Mouse (Mus musculus) urinary bladder, postnatal 36 days (tissue): ENCODE measurements around the gene Maco1.

Source experiments
- DNase-seq, 2 experiments: peaks; one replicate each; pipeline ENCODE4 v3.0.0; 2022; ENCODE audit warnings: low spot score in 2 of 2, mixed read lengths in 1 of 2

Gene Maco1

DNA sequence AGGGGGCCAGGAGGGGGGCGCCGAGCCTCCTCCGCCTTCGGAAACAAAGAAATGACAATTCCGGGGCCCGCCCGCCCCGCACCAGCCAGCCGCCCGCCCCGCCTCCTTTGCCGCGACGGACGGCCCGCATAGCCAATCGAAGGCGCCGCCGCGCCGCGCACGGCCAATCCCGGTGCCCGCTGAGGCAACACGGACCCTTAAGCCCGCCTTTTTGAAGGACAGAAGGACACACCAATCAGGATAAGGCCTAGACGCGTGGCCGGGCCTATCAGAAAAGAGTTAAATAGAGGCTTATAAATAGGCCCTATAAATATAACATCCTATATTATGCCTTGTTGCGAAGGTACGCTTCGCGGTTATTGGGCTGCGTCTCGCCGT, at the start of gene Maco1:
Maco1 (minus strand) TSS at position 87 of the 378 bp plus-strand sequence.
- peak; percentile 99 for DNase-seq

DNA sequence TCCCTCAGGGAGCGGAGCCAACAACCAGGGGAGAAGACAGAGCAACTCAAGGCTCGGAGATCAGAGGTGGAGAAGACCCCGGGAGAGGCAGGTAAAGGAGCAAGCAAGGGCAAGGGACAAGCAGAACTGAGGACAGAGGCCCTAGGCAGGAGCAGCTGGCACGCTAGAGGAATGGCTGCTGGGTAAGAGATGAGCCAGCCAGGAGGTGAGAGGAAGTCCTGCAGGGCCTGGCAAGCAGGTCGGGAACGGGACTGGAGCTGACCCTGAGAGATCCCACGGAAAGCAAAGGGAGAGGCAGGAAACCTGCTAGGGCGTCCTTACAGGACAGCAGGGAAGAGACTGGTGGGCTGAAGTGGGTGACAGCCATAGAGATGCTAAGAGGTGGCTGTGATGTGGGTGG, 48.0 kb upstream of the Maco1 start:
- DNase-seq = no peak

DNA sequence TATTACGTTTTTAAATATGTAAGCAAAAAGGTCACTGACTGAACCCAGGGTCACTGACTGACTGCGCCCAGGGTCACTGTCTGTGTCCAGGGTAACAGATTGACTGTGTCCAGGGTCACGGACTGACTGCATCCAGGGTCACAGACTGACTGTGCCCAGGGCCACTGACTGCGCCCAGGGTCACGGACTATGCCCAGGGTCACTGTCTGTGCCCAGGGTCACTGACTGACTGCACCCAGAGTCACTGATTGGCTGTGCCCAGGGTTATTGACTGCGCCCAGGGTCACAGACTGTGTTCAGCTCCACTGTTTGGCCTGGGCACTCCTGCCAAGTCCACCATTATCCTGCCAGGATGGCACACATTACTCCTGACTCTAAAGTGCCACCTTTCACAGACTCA, 44.1 kb upstream of the Maco1 start:
- DNase-seq = no peak

DNA sequence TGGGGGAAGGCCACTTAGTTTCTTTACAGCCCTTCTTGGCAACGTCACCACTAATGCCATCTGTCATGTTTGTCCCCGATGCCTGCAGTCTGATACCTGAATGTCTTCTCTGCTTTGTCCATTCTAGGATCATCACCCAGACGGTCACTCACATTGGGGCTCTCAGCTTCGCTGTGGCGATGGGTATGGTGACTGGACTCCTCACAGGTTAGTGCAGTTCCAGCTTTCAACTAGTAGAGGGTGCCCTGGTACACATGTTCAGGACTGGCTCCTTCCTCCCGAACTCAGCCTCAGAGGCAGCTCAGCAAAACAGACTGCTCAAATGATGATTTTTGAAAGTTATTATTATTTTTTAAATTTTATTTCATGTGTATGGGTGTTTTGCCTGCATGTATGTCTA, 39.0 kb upstream of the Maco1 start:
- peak; percentile 30 to 60 for DNase-seq

DNA sequence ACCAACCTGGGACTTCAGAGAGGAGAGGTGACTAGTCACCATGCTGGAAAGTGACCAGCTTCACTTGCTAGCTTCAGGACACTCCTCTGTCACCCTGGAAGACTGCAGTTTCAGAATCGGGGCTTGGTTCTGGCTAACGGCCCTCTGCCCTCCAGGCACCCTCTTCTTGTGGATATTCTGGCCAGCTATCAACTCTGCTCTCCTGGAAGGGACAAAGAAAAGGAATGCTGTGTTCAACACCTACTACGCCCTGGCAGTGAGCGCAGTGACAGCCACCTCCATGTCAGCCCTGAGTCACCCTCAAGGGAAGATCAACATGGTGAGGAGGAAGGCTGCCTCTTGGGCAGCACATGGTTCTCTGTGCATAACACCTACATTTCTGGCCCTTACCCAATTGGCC, 31.2 kb upstream of the Maco1 start:
- no peak for DNase-seq

DNA sequence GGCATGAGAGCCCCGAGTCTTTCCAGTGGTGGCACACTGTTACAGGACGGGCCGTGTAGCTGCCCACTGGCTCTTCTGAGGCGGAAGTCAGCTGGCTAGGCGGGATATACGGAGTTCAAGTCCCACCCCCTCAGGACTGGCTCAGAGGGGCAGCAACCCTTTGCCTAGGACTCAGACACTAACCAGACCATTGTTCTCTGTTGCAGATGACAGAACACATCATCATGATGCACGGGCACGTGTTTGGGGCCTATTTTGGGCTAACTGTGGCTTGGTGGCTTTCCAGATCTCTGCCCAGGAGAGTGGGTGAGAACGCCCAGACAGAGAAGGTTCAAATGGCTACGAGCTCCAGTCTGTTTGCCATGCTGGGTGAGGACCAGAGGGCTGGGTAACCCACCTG, 30.7 kb upstream of the Maco1 start:
- no peak for DNase-seq

DNA sequence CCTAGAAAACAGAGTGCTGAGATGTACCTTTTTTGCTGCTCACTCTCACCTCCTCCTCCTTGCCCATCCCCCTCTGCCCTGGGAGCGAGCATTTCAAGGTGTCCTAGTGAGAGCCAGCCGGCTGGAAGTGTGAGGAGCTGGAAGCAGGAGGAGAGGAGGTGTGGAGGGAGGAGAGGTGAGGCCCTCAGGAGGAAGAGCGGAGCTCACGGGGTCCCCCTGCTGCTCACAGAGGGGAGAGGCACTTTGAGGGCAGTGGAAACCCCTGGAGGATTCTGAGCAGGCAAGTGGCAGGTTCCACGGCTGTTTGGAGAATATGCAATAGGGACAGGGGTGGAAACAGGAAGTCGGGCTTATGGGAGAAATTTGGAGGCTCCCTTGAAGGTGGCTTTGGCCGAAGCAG, 30.1 kb upstream of the Maco1 start:
- DNase-seq = peak in 1 of 2 experiments; percentile 16

DNA sequence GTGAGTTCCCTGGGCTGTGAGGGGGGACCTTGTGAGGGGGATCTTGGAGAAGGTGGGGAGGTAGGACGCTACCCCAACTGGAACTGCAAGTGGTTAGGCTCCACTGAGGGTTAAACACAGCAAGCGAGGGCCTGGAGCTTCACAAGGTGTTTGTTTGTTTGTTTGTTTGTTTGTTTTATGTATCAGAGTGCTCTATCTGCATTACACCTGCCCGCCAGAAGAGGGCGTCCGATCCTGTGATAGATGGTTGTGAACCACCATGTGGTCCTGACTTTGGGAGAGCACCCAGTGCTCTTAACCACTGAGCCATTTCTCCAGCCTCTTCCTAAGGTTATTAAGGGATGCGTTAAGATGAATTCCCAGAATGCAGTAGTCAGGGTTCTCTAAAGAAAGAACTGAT, 26.9 kb upstream of the Maco1 start:
- no peak for DNase-seq

DNA sequence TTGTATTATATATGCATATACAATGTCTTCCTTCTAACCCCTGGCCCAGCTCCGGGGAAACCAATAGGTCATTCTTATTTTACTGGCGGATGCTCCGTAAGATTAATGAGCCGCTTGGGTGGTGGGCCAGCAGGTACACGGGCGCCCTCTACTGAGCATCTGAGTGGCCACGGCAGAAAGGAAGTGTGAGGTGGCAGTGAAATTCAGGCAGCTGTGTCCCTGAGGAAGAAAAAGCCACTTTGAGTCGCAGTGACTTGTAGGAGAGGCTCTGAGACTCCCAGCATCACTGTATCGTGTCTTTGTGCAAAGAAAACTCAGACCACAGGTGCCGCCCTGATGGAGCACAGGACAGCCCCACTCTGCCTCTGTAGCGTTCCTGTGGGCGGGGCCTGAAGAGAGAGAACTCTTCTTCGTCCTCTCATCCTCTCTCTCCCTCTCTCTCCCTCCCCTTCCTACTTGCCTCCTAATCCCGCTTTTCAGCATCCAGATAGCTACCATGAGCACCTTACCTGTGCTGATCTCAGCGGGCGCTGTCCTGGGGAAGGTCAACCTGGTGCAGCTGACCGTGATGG, 26.4 kb upstream of the Maco1 start:
- DNase-seq = peak; percentile 59 to 73

DNA sequence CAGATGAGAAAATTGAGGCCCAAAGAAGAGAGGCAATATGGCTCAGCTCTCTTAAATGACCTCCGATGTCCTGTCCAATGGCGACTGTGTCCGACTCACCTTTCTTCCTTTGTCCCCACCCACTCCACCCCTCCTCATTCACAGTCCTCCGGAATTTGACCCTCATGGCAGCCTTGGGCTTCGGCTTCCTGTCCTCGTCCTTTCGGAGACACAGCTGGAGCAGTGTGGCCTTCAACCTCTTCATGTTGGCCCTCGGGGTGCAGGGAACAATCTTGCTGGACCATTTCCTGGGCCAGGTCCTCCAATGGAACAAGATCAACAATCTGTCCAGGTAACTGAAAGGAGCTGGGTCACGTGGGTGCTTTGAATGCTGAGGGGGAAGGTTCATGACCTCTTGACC, 23.0 kb upstream of the Maco1 start:
- no peak for DNase-seq

DNA sequence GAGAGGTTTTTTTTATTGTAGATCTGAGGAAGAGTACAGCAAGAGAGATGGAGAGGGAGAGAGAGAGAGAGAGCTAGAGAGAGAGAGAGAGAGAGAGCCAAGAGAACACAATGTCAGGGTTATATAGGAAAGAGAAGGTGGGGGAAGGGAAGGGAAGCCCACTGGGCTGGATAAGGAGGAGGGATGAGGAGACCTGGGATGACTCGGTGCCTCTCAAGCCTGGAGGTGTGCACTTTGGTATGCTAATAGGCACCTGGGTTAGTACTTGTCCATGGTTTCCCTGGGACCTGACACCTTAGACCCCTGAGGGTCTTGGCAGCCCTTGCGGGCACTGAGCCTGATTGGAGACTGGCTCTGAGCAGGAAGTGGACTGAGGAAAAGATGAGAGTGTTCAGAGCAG, 18.8 kb upstream of the Maco1 start:
- no peak for DNase-seq

DNA sequence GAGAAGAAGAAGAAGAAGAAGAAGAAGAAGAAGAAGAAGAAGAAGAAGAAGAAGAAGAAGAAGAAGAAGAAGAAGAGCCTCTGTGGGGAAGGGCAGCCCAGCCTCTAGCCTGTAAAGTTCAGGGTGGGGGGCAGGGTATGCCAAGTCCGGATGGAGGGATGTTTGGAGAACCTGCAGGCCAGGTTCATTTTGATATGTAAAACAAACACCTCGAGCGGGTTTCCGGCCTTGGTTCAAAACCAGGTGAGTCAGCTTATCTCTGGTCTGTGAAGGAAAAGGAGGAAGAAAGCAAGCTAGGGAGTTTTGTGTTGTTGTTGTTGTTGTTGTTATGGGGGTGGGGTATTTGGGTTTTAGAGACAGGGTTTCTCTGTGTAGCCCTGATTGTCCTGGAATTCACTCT, 18.3 kb upstream of the Maco1 start:
- peak in 1 of 2 experiments; percentile 40 for DNase-seq

DNA sequence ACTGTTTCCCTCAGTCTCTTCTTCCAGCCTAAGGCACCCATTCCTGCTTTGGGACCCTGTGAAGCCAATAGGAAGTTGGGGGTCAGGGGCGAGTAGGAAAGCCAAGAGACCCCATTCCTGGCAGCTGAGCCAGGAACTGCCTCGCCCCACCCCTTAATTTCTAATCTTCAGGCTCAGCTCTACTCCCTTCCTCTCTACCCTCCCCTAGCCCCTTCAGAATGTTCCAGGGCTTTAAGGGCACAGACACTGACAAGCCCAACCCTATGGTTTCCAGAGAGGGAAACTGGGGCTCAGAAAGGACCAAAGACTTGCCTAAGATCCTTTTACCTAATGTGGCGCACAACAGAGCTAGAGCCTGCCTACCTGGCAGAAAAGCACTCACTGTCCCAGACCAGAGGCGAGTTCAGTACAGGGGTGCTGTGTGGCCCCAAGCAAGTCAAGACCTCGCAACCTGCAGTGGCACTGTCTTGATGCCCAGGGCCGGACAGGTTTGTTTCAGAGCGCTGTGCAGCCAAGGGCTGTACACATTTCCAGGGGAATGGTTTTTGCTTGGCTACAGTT, 16.8 kb upstream of the Maco1 start:
- no peak for DNase-seq

DNA sequence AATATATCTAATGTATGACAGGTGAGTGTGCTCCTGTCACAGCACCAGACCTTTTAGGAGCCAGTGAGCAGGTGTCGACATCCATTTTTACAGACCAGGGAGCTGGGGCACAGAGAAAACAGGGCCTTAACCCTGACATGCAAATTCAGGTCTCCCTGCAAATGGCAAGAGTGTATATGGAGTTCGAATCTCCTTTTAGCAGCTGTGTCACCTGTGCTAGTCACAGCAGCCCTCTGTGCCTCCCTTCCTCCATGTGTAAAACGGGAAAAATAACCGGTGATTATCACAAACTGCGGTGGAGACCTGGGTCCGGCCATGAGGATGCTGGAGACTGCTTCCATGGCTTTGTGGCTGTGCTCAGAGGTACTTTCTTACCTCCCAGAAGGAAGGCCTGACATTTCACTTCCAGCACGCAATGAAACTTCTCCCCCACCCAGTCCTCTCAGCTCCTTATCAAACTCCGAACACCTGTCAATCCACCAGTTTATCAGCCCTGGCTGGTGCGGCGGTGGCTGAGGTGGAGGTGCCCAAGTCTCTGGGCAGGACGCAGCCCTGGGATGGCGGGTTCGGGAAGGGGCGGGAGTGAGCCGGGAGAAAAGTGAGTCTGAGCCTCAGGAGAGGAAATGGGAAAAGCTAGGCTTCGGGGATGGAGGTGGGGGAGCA, 16.1 kb upstream of the Maco1 start:
- no peak for DNase-seq

DNA sequence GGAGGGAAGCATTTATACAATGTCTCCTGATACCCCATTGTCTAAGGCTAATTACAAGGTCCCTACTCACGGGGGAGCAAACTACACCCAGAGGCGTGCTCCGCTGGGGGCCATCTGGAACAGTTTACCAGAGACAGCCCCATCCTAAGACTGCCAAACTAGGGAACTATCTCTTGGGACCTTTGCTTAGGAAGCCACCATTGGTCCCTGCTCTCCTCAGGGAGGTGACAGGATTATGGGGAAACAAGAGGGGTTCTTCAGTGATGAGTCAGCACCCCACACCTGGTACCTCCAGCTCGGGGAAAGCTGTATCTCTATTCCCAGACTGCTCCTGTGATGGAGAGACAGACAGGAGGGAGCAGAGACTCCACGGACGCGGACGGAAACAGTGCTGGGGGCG, 15.3 kb upstream of the Maco1 start:
- DNase-seq = no peak

DNA sequence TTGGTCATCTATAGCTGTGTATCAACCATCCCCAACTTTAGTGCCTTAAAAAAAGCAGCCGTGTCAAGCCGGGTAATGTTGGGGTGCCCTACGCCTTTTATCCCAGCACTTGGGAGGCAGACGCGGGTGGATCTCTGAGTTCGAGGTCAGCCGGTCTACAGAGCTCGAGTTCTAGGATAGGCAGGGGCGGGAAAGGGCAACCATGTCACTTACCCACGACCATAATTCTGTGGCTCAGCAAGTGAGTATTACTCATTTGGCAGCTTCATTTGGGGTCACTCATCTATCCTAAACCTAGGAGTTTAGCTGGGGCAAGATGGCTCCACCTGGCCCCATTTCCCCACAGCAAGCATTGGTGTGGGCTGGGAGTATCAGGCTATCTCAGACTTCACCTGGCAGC, 14.9 kb upstream of the Maco1 start:
- DNase-seq = no peak

DNA sequence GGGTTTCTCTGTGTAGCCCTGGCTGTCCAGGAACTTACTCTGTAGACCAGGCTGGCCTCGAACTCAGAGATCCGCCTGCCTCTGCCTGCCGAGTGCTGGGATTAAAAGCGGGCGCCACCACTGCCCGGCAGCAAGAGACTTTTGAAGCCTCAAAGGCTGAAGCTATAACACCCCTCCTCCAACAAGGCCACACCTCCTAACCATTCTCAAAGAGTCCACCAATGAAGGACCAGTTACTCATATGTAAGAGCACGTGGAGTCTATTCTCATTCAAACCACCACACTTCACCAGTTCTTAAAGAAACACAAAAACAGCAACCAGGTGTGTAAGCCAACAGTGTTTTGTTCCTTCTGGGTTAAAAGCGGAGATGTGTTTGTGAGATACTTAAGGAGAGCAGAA, 14.5 kb upstream of the Maco1 start:
- no peak for DNase-seq

DNA sequence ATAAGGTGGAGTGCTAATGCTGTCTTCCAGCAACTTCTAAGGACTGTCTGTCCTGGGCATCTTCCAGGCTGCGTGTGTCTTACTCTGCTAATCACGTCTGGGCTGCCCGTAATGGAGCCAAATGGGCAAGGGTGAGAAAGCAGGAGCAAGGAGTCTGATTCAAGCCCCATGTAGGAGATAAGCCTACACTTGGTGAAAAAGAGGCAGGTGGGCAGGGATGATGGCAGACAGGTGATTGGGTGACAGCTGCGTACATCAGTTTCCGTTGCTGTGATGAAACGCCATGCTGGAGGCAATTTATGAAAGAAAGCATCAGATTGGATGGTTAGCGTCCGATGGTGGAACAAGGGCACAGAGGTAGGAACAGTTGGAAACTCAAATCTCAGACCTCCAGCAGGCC, 14.1 kb upstream of the Maco1 start:
- DNase-seq = no peak

DNA sequence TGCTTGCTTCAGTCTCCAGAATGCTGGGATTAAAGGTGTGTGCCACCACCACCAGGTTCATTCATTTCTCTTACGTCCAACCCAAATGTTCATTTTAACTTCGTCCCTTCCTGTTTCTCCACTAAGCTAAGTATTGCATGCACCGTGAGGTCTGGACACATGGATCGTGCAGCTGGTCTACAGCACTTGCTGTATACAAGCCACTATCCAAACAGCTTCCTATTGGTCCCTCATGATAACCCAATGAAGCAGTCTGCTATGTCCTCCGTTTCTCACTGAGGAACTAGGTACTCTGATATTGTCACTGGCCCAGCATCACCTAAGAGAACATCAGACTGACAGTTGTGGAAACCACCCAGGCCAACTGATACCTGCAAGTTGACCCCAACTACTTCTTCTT, 12.6 kb upstream of the Maco1 start:
- no peak for DNase-seq

DNA sequence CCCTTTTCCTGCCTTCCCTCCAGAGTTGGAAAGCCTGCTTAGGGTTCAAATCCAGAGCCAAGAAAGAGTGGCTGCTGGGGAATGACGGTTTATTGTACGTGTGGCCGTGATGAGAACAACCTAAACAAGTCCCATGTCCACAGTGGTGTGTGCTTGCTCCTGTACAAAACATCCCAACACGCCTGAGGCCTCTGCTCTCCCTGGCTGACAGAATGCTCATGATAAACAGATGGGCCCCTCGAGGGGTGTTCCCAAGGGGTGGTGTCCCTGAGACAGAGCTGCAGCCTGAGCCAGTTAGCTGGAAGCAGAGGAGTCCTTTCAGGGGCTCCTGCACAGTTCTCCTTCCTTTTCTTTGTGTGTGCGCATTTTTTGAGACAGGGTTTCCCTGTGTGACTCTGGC, 12.2 kb upstream of the Maco1 start:
- no peak for DNase-seq

DNA sequence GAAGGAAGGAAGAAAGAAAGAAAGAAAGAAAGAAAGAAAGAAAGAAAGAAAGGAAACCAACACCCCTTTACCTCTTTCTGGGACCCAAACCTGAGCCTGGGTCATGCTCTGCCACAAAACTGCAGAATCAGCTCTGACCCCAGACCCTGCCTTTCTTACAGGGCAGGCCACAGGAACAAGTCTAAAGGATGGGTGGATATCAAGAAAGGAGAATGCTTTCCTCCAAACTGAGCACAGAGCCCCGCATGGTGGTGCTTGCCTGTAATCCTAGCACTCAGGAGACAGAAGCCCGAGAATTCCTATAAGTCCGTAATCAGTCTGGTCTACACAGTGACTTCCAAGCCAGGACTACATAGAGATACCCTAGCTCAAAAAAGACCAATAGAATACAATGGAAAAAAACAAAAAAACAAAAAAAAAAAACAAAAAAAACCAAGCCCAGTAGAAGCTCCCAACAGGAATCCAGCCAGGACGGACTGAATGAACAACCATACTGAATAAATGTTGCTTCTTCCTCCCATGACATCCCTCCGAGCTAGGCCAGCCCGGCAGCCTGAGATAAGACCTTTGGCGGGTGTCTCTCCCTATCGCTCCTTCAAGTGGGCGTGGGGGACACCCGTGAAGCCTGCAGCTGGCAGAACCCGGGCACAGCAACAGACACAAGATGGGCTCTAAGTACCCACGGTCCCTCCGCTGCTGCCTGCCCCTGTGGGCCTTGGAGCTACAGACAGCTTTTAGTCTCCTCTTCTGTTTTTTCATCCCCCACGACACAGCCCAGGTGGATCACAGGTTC, 11.0 kb upstream of the Maco1 start, which contains the start of gene Rhd:
Rhd (plus strand) TSS at position 600 of the 793 bp plus-strand sequence.
- DNase-seq = no peak

DNA sequence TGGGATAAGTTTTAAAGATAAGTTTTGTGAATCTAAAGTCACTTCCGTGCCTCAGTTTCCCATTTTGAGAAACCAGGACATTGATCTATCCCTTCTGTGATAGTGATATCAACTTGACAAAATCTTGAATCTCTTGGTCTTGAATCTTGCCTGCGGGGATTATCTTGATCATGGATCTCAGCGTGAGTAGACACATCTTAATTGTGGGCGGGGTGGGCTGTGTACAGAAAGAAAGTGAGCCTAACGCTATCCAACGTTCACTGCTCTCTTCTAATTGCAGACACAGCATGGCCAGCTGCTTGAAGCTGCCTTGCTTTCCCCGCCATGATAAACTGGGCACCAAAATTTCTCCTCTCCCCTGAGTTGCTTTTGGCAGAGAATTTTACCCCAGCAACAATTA, 9.9 kb upstream of the Maco1 start:
- DNase-seq = no peak

DNA sequence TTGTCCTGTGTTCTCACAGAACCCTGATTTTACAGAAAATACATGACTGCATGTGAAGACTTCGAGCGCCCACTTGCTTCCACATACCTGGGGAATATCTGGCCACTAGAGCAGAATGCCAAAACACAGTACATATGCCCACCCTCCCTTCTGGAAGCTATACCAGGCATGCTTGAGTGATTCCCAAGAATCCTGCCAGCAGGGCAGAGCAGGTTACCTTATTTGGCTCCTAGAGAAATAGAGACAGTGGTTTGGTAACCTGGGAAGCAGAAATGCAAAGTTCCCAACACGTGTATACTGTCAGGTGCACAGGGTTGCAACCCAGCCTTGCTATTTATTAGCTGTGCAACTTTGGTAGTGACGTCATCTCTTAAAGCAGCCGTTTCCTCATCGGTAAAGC, 8.7 kb upstream of the Maco1 start:
- no peak for DNase-seq
